Mouse (Mus musculus): ENCODE measurements around the gene Adk.

- TF ChIP-seq CTCF (IDR thresholded peaks at IDR 0.05; ENCODE audit: borderline replicate concordance, extremely low read depth, insufficient read depth, insufficient read length) = no peak
- TF ChIP-seq POLR2A (IDR thresholded peaks at IDR 0.05; ENCODE audit: borderline replicate concordance, extremely low read depth, insufficient read depth, insufficient read length, poor library complexity, severe bottlenecking) = no peak
These were observed 406.8 kb downstream of the Adk start for GRCm38 (mm10) chr14:21459163-21459562.
